Mouse (Mus musculus) testis, adult 2 months (tissue): ENCODE data around the gene Slmap.
"Not testable (repeated sequence)": the region's sequence is repeated elsewhere in the genome, so short reads cannot be mapped to it uniquely, and the experiment has no call there.

Experiments used
- CTCF ChIP-seq: fragments of 200-500 bp; IDR thresholded peaks from 2 replicates; pipeline ENCODE4 v1.5.1; 2012; ENCODE audit warnings: low read depth, mild to moderate bottlenecking, inconsistent platforms, low read length, moderate library complexity; ENCODE audit not compliant: control insufficient read depth, insufficient read depth, insufficient replicate concordance
- POLR2A ChIP-seq: fragments of 200-500 bp; IDR thresholded peaks from 2 replicates; pipeline ENCODE4 v1.6.1; 2012; ENCODE audit warnings: low read depth, mild to moderate bottlenecking, inconsistent platforms, low read length, moderate library complexity; ENCODE audit not compliant: control insufficient read depth

DNA sequence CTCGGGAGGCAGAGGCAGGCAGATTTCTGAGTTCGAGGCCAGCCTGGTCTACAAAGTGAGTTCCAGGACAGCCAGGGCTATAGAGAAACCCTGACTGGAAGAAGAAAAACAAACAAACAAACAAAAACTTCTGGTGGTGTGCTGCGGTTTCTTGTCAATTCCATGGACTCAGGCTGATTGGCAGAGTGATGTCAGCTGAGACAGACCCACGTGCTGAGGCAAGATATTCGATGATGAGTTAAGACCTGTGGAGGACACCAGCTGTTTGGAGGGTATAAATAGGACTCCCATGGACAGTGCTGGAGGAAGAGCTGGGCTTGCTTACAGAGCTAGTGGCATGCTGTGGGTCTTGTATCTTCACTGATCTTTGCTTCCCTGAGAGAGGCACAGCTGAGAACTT lies 38.8 kb upstream of the Slmap start, which contains the start of gene Dennd6a:
- not testable (repeated sequence) for TF ChIP-seq POLR2A, CTCF
